Mouse (Mus musculus): ENCODE measurements around the gene Ehhadh. TPM values are rescaled to one million over a fixed set of nuclear protein-coding genes. Genes with fewer than 3 reads are reported as not detected.
"Not testable (repeated sequence)": the region's sequence is repeated elsewhere in the genome, so short reads cannot be mapped to it uniquely, and the experiment has no call there.

Ehhadh gene
- polyA plus RNA-seq, 1 experiment from 2014 or later, result 3.6 TPM

DNA sequence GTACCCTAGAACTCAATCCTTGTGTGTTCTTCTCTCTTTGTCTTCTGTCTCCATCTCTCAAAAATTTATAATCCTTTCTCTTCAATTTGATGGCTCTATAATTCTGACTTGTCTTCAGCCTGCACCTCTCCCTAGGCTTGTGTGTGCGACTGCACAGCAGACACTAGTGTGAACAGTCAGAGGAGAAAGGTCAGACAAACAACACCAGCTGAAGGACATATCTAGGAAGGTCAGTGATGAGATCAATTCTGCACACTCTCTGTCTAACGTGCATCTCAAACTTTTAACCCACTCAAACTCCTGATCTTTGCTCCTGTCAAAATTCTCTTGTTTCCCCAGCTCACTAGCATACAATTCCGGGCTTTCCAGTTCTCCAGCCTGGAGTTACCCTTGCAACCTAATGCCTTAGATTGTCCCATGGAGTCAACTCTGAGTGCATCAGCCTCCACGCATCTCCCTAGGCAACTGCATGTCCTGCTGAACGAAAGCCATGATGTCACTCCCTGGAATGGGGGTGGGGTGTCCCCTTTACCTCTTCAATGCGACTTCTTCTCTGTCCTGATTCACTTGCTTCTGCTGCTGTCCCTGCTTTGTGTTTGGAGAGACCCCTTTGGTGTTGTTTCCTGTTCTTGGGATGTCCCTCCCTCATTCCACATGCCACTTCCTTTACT is 25.7 kb upstream of the Ehhadh start:
- H3K4me1 ChIP-seq (ENCODE audit: control insufficient read depth, insufficient read depth, low read length), result peaks cover 3% of the 10 kb centered on the region; the same call in 1 of the 2 replicates
- no peak overlapping the region for H3K4me3 ChIP-seq (ENCODE audit: low read length)
- 62% methylated on average over 6 of the region's 6 CpGs for WGBS
- H3K27me3 ChIP-seq (ENCODE audit: control insufficient read depth, insufficient read depth, low read length), result no peaks in the 10 kb centered on the region
- H3K4me2 ChIP-seq (ENCODE audit: low read depth, low read length), result no peak overlapping the region
- 0 out of 2 replicates have a peak, but pooled peaks cover 5% of the 10 kb centered on the region for H3K36me3 ChIP-seq (ENCODE audit: control insufficient read depth, insufficient read depth)
- no peaks in the 10 kb centered on the region for H3K9me3 ChIP-seq (replicated peaks; ENCODE audit: control insufficient read depth, low read length)
- ATAC-seq (replicated peaks; ENCODE audit: extremely low read depth, insufficient read depth, low FRiP score), result no peak
- no peak overlapping the region for H3K27ac ChIP-seq (ENCODE audit: low read length)
- H3K9ac ChIP-seq (ENCODE audit: low read length), result no peak overlapping the region

DNA sequence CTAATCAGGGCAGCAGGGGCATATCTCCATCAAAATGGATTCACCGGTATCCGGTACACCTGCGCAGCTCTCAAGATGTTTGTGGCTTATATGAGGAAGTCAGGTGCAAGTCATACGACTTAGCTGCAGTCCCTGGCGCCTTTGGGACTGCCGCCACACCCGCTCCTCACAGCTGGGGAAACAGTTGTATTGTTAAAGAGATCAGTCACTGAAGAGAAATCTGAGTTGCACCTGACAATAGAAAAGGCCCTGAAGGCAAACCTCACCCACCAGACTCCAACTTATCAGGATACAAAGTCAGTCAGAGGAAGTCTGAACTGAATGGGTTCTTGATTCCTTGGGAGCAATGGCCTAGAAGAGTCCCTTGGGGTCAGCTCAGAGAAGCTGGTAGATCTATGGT is 20.2 kb upstream of the Ehhadh start:
- not testable (repeated sequence) for H3K4me2 ChIP-seq (ENCODE audit: low read depth, low read length); H3K4me1 ChIP-seq (ENCODE audit: control insufficient read depth, insufficient read depth, low read length); H3K36me3 ChIP-seq (ENCODE audit: control insufficient read depth, insufficient read depth); ATAC-seq (replicated peaks; ENCODE audit: extremely low read depth, insufficient read depth, low FRiP score); H3K27ac ChIP-seq (ENCODE audit: low read length); H3K27me3 ChIP-seq (ENCODE audit: control insufficient read depth, insufficient read depth, low read length); H3K9me3 ChIP-seq (replicated peaks; ENCODE audit: control insufficient read depth, low read length); H3K9ac ChIP-seq (ENCODE audit: low read length); H3K4me3 ChIP-seq (ENCODE audit: low read length)
- 88% methylated on average over 7 of the region's 7 CpGs for WGBS

DNA sequence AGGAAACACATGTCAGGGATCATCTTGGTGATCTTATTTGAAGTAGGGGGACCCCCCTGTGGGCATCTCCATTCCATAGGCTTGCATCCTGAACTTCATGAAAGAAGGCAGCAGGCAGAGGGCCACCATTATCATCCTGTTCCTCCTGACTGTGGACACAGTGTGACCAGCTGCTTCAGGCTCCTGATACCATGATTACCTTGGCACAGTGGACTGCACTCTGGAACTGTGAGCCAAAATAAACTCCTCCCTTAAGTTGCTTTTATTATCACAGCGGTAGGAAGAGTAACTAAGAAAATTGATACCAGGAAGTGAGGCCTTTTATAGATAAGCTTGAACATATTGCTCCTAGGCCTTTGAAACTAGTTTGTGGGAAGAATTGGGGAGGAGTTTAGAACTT is 19.3 kb upstream of the Ehhadh start:
- no peak for ATAC-seq (replicated peaks; ENCODE audit: extremely low read depth, insufficient read depth, low FRiP score)
- Histone ChIP-seq H3K9ac (ENCODE audit: low read length) (no peak overlapping the region), H3K9me3 (replicated peaks; ENCODE audit: control insufficient read depth, low read length) (0 out of 2 replicates have a peak, but pooled peaks cover 2% of the 10 kb centered on the region), H3K27me3 (ENCODE audit: control insufficient read depth, insufficient read depth, low read length) (no peaks in the 10 kb centered on the region), H3K4me2 (ENCODE audit: low read depth, low read length) (no peak overlapping the region), H3K27ac (ENCODE audit: low read length) (no peak overlapping the region), H3K36me3 (ENCODE audit: control insufficient read depth, insufficient read depth) (peaks cover 12% of the 10 kb centered on the region), H3K4me3 (ENCODE audit: low read length) (no peak overlapping the region), H3K4me1 (ENCODE audit: control insufficient read depth, insufficient read depth, low read length) (no peaks in the 10 kb centered on the region)
- 57% methylated on average over 1 of the region's 1 CpGs for WGBS

DNA sequence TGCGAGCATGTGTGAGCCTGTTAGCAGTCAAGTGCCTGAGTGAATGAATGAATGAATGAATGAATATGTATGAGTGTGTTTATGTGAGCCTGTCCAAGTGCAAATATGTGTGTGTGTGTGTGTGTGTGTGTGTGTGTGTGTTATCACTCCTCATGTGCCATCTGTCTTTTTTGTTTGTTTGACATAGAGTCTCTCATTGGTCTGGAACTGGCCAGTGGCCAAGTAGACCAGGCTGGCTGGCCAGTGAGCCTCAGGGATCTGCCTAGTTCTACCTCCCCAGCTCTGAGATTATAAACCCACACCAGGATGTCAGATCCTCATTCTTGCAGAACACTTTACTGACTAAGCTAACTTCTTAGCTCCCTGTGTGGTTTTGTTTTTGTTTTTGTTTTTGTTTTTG is 16.7 kb upstream of the Ehhadh start:
- H3K4me1 ChIP-seq (ENCODE audit: control insufficient read depth, insufficient read depth, low read length), result no peaks in the 10 kb centered on the region
- peaks cover 22% of the 10 kb centered on the region for H3K36me3 ChIP-seq (ENCODE audit: control insufficient read depth, insufficient read depth)
- WGBS, result 77% methylated on average over 1 of the region's 1 CpGs
- ATAC-seq (replicated peaks; ENCODE audit: extremely low read depth, insufficient read depth, low FRiP score), result no peak
- H3K4me3 ChIP-seq (ENCODE audit: low read length), result no peak overlapping the region
- H3K9me3 ChIP-seq (replicated peaks; ENCODE audit: control insufficient read depth, low read length), result 0 out of 2 replicates have a peak, but pooled peaks cover 2% of the 10 kb centered on the region
- H3K4me2 ChIP-seq (ENCODE audit: low read depth, low read length), result no peak overlapping the region
- H3K27me3 ChIP-seq (ENCODE audit: control insufficient read depth, insufficient read depth, low read length), result no peaks in the 10 kb centered on the region
- no peak overlapping the region for H3K9ac ChIP-seq (ENCODE audit: low read length)
- H3K27ac ChIP-seq (ENCODE audit: low read length), result no peak overlapping the region

DNA sequence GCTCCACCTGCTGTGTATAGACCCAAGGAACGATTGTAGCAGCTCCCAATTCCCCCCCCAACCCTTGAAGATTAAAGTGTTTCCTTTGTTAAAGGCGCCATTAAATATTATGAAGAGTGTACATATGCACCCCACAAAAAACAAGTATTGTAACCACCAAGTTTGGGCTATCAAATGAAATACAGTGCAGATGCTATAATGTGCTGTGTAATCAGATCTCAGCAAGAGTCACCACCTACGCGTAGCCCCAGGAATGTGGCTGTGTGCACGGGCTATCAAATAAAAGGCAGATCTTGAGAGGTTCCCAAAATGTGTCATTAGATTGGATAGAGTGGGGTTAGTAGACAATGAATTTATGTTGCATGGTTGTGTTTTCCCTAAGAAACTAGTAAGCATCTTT is 7.5 kb upstream of the Ehhadh start:
- 28% methylated on average over 5 of the region's 5 CpGs for WGBS
- H3K27ac ChIP-seq (ENCODE audit: low read length), result no peak overlapping the region
- H3K4me1 ChIP-seq (ENCODE audit: control insufficient read depth, insufficient read depth, low read length), result peaks cover 7% of the 10 kb centered on the region
- no peaks in the 10 kb centered on the region for H3K9me3 ChIP-seq (replicated peaks; ENCODE audit: control insufficient read depth, low read length)
- no peak for ATAC-seq (replicated peaks; ENCODE audit: extremely low read depth, insufficient read depth, low FRiP score)
- H3K36me3 ChIP-seq (ENCODE audit: control insufficient read depth, insufficient read depth), result peaks cover 7% of the 10 kb centered on the region
- peak overlapping the region; percentile 13; the same call in 1 of the 2 replicates for H3K9ac ChIP-seq (ENCODE audit: low read length)
- peak overlapping the region; percentile 84 for H3K4me3 ChIP-seq (ENCODE audit: low read length)
- H3K4me2 ChIP-seq (ENCODE audit: low read depth, low read length), result peak overlapping the region; percentile 73
- no peaks in the 10 kb centered on the region for H3K27me3 ChIP-seq (ENCODE audit: control insufficient read depth, insufficient read depth, low read length)

DNA sequence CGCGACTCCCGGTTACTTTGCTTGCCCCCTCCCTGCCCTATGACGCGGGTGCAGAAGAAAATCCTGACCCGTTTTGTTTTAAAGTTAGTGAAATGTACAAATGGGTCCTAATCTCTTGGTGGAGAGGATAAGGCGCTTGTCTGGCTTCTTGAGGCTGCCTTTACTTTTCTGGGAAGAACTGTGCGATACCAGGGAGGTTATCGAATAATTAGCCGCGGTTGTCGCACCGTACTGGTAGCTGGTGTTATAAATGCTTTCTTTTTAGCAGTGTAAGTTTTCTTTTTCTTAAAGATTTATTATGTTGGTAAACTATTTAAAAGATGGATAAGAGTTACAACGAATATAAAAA is 7.1 kb upstream of the Ehhadh start:
- peaks cover 7% of the 10 kb centered on the region for H3K36me3 ChIP-seq (ENCODE audit: control insufficient read depth, insufficient read depth)
- H3K27me3 ChIP-seq (ENCODE audit: control insufficient read depth, insufficient read depth, low read length), result no peaks in the 10 kb centered on the region
- no peak for ATAC-seq (replicated peaks; ENCODE audit: extremely low read depth, insufficient read depth, low FRiP score)
- peak overlapping the region; percentile 89 for H3K27ac ChIP-seq (ENCODE audit: low read length)
- peak overlapping the region; percentile 84 for H3K4me3 ChIP-seq (ENCODE audit: low read length)
- peak overlapping the region; percentile 89 for H3K9ac ChIP-seq (ENCODE audit: low read length)
- peaks cover 7% of the 10 kb centered on the region for H3K4me1 ChIP-seq (ENCODE audit: control insufficient read depth, insufficient read depth, low read length)
- WGBS, result under 1% methylated on average over 14 of the region's 14 CpGs
- H3K4me2 ChIP-seq (ENCODE audit: low read depth, low read length), result peak overlapping the region; percentile 73
- H3K9me3 ChIP-seq (replicated peaks; ENCODE audit: control insufficient read depth, low read length), result no peaks in the 10 kb centered on the region

DNA sequence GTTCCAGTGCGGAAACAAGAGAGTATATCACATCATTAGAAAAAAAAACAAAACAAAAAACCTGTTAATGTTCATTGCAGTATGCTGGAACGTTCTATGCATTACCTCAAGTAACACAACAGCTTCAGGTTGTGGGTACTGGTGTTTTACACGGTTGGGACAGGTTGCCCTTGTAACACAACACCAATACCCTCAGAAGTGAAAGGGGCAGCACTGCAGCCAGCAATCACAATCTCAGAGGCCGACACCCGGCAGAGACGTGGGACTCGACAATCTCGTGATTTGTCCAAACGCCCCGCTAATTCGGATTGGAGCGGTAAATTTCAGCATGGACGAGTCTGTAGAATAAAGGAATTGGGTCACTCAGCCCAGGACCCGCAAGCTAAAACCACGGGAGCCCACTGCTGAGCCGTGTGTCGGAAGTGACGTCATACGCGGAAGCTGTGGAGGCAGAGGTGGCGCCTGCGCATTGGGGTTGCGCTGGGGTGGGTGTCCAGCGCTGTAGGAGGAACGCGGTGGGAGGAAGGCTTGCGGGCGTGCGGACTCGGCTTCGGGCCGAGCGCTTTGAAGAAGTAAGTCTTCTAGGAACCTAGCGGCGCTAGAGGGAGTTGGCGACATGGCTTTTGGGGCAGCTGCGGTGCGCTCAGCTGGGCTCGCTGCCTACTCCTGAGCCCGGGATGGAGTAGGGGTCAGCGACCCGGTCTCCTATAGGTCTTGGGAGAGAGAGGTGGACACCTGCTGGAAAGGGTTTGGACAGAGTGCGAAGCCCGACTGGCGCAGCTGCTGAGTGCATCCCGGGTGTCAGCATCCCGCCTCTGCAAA is 6.5 kb upstream of the Ehhadh start, which contains the start of gene Map3k13:
Gene Map3k13 (plus strand): TSS at position 472 of the 822 bp plus-strand sequence.
- Histone ChIP-seq H3K4me1 (ENCODE audit: control insufficient read depth, insufficient read depth, low read length) (peaks cover 7% of the 10 kb centered on the region), H3K36me3 (ENCODE audit: control insufficient read depth, insufficient read depth) (peaks cover under 1% of the 10 kb centered on the region), H3K9me3 (replicated peaks; ENCODE audit: control insufficient read depth, low read length) (no peaks in the 10 kb centered on the region), H3K4me2 (ENCODE audit: low read depth, low read length) (peak within 1 kb of the TSS; percentile 73), H3K9ac (ENCODE audit: low read length) (peak within 1 kb of the TSS; percentile 89), H3K27ac (ENCODE audit: low read length) (peak within 1 kb of the TSS; percentile 89), H3K27me3 (ENCODE audit: control insufficient read depth, insufficient read depth, low read length) (no peaks in the 10 kb centered on the region), H3K4me3 (ENCODE audit: low read length) (peak within 1 kb of the TSS; percentile 84)
- peak; percentile 98 for ATAC-seq (replicated peaks; ENCODE audit: extremely low read depth, insufficient read depth, low FRiP score)
- WGBS, result 2% methylated on average over 47 of the region's 47 CpGs

DNA sequence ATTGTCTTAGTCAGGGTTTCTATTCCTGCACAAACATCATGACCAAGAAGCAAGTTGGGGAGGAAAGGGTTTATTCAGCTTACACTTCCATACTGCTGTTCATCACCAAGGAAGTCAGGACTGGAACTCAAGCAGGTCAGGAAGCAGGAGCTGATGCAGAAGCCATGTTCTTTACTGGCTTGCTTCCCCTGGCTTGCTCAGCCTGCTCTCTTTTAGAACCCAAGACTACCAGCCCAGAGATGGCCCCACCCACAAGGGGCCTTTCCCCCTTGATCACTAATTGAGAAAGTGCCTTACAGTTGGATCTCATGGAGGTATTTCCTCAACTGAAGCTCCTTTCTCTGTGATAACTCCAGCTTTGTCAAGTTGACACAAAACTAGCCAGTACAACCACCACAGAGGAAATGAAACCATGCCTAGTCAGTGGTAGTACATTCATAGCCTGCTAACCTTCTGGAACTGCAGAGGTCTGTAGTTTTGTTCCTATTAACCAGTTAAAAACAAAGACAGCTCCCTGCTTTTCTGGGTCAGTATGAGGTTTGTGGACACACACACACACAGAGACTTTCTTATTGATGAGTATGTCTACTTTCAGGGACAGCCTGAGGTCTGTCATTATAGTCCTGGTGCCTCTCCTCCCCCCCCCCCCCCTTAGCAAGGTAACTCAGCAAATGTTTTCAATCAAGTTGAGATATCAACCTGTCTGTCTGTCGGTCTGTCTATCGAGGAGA is 5.6 kb upstream of the Ehhadh start:
- not testable (repeated sequence) for H3K4me1 ChIP-seq (ENCODE audit: control insufficient read depth, insufficient read depth, low read length); H3K9me3 ChIP-seq (replicated peaks; ENCODE audit: control insufficient read depth, low read length); H3K36me3 ChIP-seq (ENCODE audit: control insufficient read depth, insufficient read depth); H3K27me3 ChIP-seq (ENCODE audit: control insufficient read depth, insufficient read depth, low read length); ATAC-seq (replicated peaks; ENCODE audit: extremely low read depth, insufficient read depth, low FRiP score)
- H3K27ac ChIP-seq (ENCODE audit: low read length), result peak overlapping the region; percentile 89; the same call in 1 of the 2 replicates
- H3K4me2 ChIP-seq (ENCODE audit: low read depth, low read length), result peak overlapping the region; percentile 73
- H3K9ac ChIP-seq (ENCODE audit: low read length), result peak overlapping the region; percentile 89
- WGBS, result 27% methylated on average over 2 of the region's 2 CpGs
- H3K4me3 ChIP-seq (ENCODE audit: low read length), result peak overlapping the region; percentile 84

Measured in heart, embryonic 16.5 days (tissue).